Mouse (Mus musculus): ENCODE data around the gene Olfr364-ps1.

GRCm38 (mm10) chr2:37117810-37118209 lies 21.3 kb upstream of the Olfr364-ps1 start, which contains the start of gene Olfr362:
- TF ChIP-seq CTCF (IDR thresholded peaks at IDR 0.05; ENCODE audit: extremely low read depth, insufficient read depth, low read length) (no peak), POLR2A (IDR thresholded peaks at IDR 0.05; ENCODE audit: extremely low read depth, insufficient read depth, low read length) (no peak)
